In genomic region chr5:76153430-76153829, GRCm38 (mm10) we compare ENCODE assay signal across 22 mouse cellular contexts. TPM values are rescaled to one million over a fixed set of nuclear protein-coding genes. Genes with fewer than 3 reads are reported as not detected.
DNase-seq lines count a peak whose midpoint lies in the region; ATAC-seq and TF ChIP-seq lines count a peak whose summit lies in the region.
"Had no signal": no experiment of that assay in that cellular context is flagged by ENCODE, and none has a peak within 500 bp of the region (broad histone marks: within the 10 kb centered on the region; RNA-seq: fewer than 3 reads in every experiment).

No protein-coding gene starts in this region.

- no peaks in the 10 kb centered on the region for H3K79me2 ChIP-seq in heart, adult 2 months (replicated peaks; ENCODE audit: control insufficient read depth, insufficient read depth, low read length)

- H3K27ac ChIP-seq in heart, embryonic 11.5 days (ENCODE audit: low read depth, low read length): no peak overlapping the region
- H3K27ac ChIP-seq in heart, embryonic 10.5 days: no peak overlapping the region
- no peak overlapping the region for H3K27ac ChIP-seq in heart, adult 2 months

- WGBS in heart, embryonic 11.5 days (ENCODE audit: insufficient replicate concordance): 86% methylated on average over 11 of the region's 11 CpGs
- 89% methylated on average over 11 of the region's 11 CpGs for WGBS in heart, embryonic 10.5 days
- WGBS in heart, adult 2 months: 90% methylated on average over 11 of the region's 11 CpGs

- no peak for TF ChIP-seq CTCF in heart, adult 2 months (IDR thresholded peaks at IDR 0.05)

- no peaks in the 10 kb centered on the region for H3K27me3 ChIP-seq in heart, embryonic 11.5 days (ENCODE audit: control insufficient read depth, insufficient read depth, low read length)
- no peaks in the 10 kb centered on the region for H3K27me3 ChIP-seq in heart, embryonic 10.5 days (ENCODE audit: insufficient read depth, poor library complexity, severe bottlenecking)
- H3K27me3 ChIP-seq in heart, adult 2 months (ENCODE audit: control insufficient read depth, insufficient read depth, low read length): no peaks in the 10 kb centered on the region
- H3K27me3 ChIP-seq: CH12.LX, Patski had no signal

- H3K36me3 ChIP-seq in heart, embryonic 11.5 days (ENCODE audit: control insufficient read depth, insufficient read depth, low read length): peaks cover 4% of the 10 kb centered on the region
- peaks cover 54% of the 10 kb centered on the region for H3K36me3 ChIP-seq in heart, embryonic 10.5 days
- H3K36me3 ChIP-seq in heart, adult 2 months (ENCODE audit: control insufficient read depth, insufficient read depth, low read length): peaks cover 5% of the 10 kb centered on the region; the same call in 1 of the 2 replicates

- H3K9ac ChIP-seq in heart, embryonic 11.5 days (ENCODE audit: low read depth, low read length): no peak overlapping the region
- no peak overlapping the region for H3K9ac ChIP-seq in heart, adult 2 months (ENCODE audit: low read depth, low read length)

- peaks cover 11% of the 10 kb centered on the region for H3K4me1 ChIP-seq in heart, embryonic 11.5 days (ENCODE audit: control insufficient read depth, insufficient read depth, low read length)
- H3K4me1 ChIP-seq in heart, embryonic 10.5 days: peaks cover 7% of the 10 kb centered on the region
- no peaks in the 10 kb centered on the region for H3K4me1 ChIP-seq in heart, adult 2 months (ENCODE audit: control insufficient read depth, insufficient read depth, low read length)

- intact Hi-C loops in heart, adult 2 months (cut with DNase I): no loop called here

- H3K4me2 ChIP-seq in heart, embryonic 11.5 days: no peak overlapping the region

- peak; percentile 82 for DNase-seq in heart, adult 11 months
- DNase-seq in heart, embryonic 10.5 days (ENCODE audit: low spot score): peak; percentile 63
- no peak for DNase-seq in heart, adult 2 months
- peak; percentile 31 for DNase-seq in testis, postnatal 10 days (ENCODE audit: low spot score)
- no peak for DNase-seq in testis, postnatal 14 days (ENCODE audit: low spot score)
- no peak for DNase-seq in kidney, adult 18-20 months
- DNase-seq: adrenal gland, adult 2 months; adrenal gland, adult 8-10 months; adrenal gland, postnatal 10 days; adrenal gland, postnatal 14 days; adrenal gland, postnatal 25 days; adrenal gland, postnatal 36 days; B cell, adult 2 months; cerebellum, adult 11 months; cerebellum, adult 11-12 months had no signal

- TF ChIP-seq EP300 in heart, adult 2 months (IDR thresholded peaks at IDR 0.05; ENCODE audit: insufficient read depth, low read depth, low read length): no peak

- no peak for ATAC-seq in heart, embryonic 11.5 days (replicated peaks; ENCODE audit: insufficient number of reproducible peaks, low FRiP score, low TSS enrichment)
- peak; percentile 60 for ATAC-seq in megakaryocyte, adult 5-6 weeks (ENCODE audit: poor library complexity, severe bottlenecking)
- ATAC-seq: activated CD4-positive, CD25-positive, alpha-beta regulatory T cell, adult 4 months; CD4-positive, CD25-positive, alpha-beta regulatory T cell, adult 4 months; Patski had no signal

- H3K4me3 ChIP-seq in heart, embryonic 11.5 days (ENCODE audit: low read depth, low read length): no peak overlapping the region
- no peak overlapping the region for H3K4me3 ChIP-seq in heart, embryonic 10.5 days
- H3K4me3 ChIP-seq in heart, adult 2 months: no peak overlapping the region

- no peaks in the 10 kb centered on the region for H3K9me3 ChIP-seq in heart, embryonic 11.5 days (replicated peaks; ENCODE audit: control insufficient read depth, low read length)
- no peaks in the 10 kb centered on the region for H3K9me3 ChIP-seq in heart, embryonic 10.5 days
- H3K9me3 ChIP-seq: G1E had no signal

- TF ChIP-seq POLR2A in heart, adult 2 months (IDR thresholded peaks at IDR 0.05; ENCODE audit: insufficient read depth, low read depth, low read length): no peak

RNA-seq across cellular contexts. Expression of gene Srd5a3, which starts 13.4 kb away (rescaled TPM):
- 21.2 and 28.5 TPM in 2 replicates for polyA plus RNA-seq in heart, embryonic 11.5 days (2014; fragmentation: Nextera tagmentation; extraction: Ambion mirVana)
- polyA plus RNA-seq in heart, embryonic 10.5 days (2016; fragmentation: Nextera tagmentation; extraction: Ambion mirVana): 31.0 and 32.6 TPM in 2 replicates
- total RNA-seq in heart, adult 2 months (2021): 10 to 100 TPM in 1 of 2 experiments, 1 to 10 TPM in 1; 8.6 to 10.0 TPM
- 17.0 and 26.1 TPM in 2 replicates for polyA plus RNA-seq in heart, adult 2 months (2012; rRNA removed)
- 83.1 and 104 TPM in 2 replicates for total RNA-seq in megakaryocyte, adult 5-6 weeks (2015)
- 45.7 and 59.7 TPM in 2 replicates for total RNA-seq in megakaryocyte, adult 5-6 weeks (2017)

RNA-seq across cellular contexts. Expression of gene Tmem165, which starts 30.2 kb away (rescaled TPM):
- polyA plus RNA-seq in heart, embryonic 11.5 days (2014; fragmentation: Nextera tagmentation; extraction: Ambion mirVana): 87.6 and 88.4 TPM in 2 replicates
- 71.1 and 101 TPM in 2 replicates for polyA plus RNA-seq in heart, embryonic 10.5 days (2016; fragmentation: Nextera tagmentation; extraction: Ambion mirVana)
- 10 to 100 TPM; 17.9 to 19.0 TPM for total RNA-seq in heart, adult 2 months (2021)
- 21.5 and 25.9 TPM in 2 replicates for polyA plus RNA-seq in heart, adult 2 months (2012; rRNA removed)
- total RNA-seq in megakaryocyte, adult 5-6 weeks (2015): 122 and 135 TPM in 2 replicates
- total RNA-seq in megakaryocyte, adult 5-6 weeks (2017): 101 and 102 TPM in 2 replicates

Comparison
In these comparisons a context has a peak if more than half of its experiments do, and no peak if none do; other contexts are left out.
1. DNase-seq: peak in heart, adult 11 months (single experiment), heart, embryonic 10.5 days (single experiment) and testis, postnatal 10 days (single experiment); none in heart, adult 2 months (0 of 2), testis, postnatal 14 days (single experiment) and kidney, adult 18-20 months (single experiment).